Mouse (Mus musculus): ENCODE measurements around the gene Zfp281. TPM values are rescaled to one million over a fixed set of nuclear protein-coding genes. Genes with fewer than 3 reads are reported as not detected.

Zfp281 gene
- polyA plus RNA-seq, 1 experiment: 4.4 TPM

DNA sequence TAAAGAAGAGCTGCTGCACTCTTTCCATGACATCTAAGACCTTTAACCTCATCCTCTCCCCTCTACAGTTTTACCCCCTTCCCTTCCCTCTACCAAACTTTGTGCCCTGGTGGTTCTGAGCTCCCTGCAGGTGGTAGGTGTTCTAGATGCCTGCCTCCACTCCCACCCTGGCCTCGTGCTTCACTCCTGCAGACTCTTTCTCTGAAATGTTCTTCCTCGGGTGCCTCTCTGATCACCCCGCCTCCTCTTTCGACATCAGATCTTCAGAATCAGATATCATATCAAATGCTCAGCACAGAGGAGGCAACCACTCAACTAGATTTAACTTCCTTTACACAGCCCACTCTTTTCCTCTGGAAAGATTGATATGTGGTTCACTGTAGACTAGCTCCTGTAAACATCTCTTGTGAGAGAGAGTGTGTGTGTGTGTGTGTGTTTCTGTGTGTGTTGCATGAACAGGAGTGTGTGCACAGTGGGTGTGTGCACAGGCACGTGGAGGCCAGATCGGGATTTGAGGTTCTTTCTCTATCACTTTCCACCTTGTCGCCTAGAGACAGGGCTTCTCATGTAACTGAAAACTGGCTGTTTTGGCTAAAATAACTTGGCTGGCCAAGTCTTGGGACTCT lies 7.4 kb upstream of the Zfp281 start:
- H3K79me2 ChIP-seq (ENCODE audit: control insufficient read depth, insufficient read depth): no peaks in the 10 kb centered on the region
- no peak for TF ChIP-seq MAX (IDR thresholded peaks at IDR 0.05)
- TF ChIP-seq FOSL1 (IDR thresholded peaks at IDR 0.05; ENCODE audit: insufficient read depth, low read length, poor library complexity, severe bottlenecking): no peak
- TF ChIP-seq MYOD1 (IDR thresholded peaks at IDR 0.05; ENCODE audit: control insufficient read depth, insufficient read length, low read depth): no peak
- no peak for TF ChIP-seq MYOG (IDR thresholded peaks at IDR 0.05; ENCODE audit: control insufficient read depth, extremely low read depth, insufficient read length)
- TF ChIP-seq CTCF (IDR thresholded peaks at IDR 0.05; ENCODE audit: control insufficient read depth, insufficient read depth, insufficient read length): no peak
- no peak for TF ChIP-seq USF1 (IDR thresholded peaks at IDR 0.05; ENCODE audit: low read depth)
- TF ChIP-seq CEBPB (IDR thresholded peaks at IDR 0.05; ENCODE audit: low read depth): no peak
- H3K27me3 ChIP-seq (ENCODE audit: control insufficient read depth, insufficient read depth, insufficient read length): no peaks in the 10 kb centered on the region
- no peak overlapping the region for H3ac ChIP-seq (ENCODE audit: control insufficient read depth, insufficient read length, low read depth)
- no peaks in the 10 kb centered on the region for H3K79me3 ChIP-seq (ENCODE audit: low read depth)
- no peaks in the 10 kb centered on the region for H3K36me3 ChIP-seq (ENCODE audit: control insufficient read depth, insufficient read depth)
- no peak overlapping the region for H3K4me3 ChIP-seq (ENCODE audit: insufficient read depth, poor library complexity, severe bottlenecking)

DNA sequence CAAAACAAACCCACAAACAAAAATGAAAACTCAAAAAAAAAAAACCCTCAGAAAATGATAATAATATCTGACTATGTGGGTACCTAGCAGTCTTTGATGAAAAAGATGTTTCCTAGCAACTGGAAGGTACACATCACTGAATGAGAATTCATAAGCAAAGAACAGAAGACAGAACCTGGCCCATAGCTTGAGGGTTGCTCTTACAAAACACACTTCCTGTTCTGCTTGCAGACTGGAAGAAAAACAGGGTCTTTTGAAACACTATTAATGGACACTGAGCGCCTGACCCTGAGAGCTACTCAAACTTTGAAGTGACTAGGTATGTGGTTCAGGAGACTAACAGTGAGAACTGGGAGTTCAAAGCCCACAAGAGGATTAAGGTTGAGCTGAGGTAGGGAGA lies 6.1 kb upstream of the Zfp281 start:
- Histone ChIP-seq H3K27me3 (ENCODE audit: control insufficient read depth, insufficient read depth, insufficient read length) (no peaks in the 10 kb centered on the region), H3ac (ENCODE audit: control insufficient read depth, insufficient read length, low read depth) (no peak overlapping the region), H3K4me3 (ENCODE audit: insufficient read depth, poor library complexity, severe bottlenecking) (no peak overlapping the region), H3K79me2 (ENCODE audit: control insufficient read depth, insufficient read depth) (no peaks in the 10 kb centered on the region), H3K36me3 (ENCODE audit: control insufficient read depth, insufficient read depth) (no peaks in the 10 kb centered on the region), H3K79me3 (ENCODE audit: low read depth) (no peaks in the 10 kb centered on the region)
- TF ChIP-seq FOSL1 (IDR thresholded peaks at IDR 0.05; ENCODE audit: insufficient read depth, low read length, poor library complexity, severe bottlenecking) (no peak), CTCF (IDR thresholded peaks at IDR 0.05; ENCODE audit: control insufficient read depth, insufficient read depth, insufficient read length) (no peak), MYOD1 (IDR thresholded peaks at IDR 0.05; ENCODE audit: control insufficient read depth, insufficient read length, low read depth) (no peak), CEBPB (IDR thresholded peaks at IDR 0.05; ENCODE audit: low read depth) (no peak), USF1 (IDR thresholded peaks at IDR 0.05; ENCODE audit: low read depth) (no peak), MAX (IDR thresholded peaks at IDR 0.05) (no peak), MYOG (IDR thresholded peaks at IDR 0.05; ENCODE audit: control insufficient read depth, extremely low read depth, insufficient read length) (no peak)

DNA sequence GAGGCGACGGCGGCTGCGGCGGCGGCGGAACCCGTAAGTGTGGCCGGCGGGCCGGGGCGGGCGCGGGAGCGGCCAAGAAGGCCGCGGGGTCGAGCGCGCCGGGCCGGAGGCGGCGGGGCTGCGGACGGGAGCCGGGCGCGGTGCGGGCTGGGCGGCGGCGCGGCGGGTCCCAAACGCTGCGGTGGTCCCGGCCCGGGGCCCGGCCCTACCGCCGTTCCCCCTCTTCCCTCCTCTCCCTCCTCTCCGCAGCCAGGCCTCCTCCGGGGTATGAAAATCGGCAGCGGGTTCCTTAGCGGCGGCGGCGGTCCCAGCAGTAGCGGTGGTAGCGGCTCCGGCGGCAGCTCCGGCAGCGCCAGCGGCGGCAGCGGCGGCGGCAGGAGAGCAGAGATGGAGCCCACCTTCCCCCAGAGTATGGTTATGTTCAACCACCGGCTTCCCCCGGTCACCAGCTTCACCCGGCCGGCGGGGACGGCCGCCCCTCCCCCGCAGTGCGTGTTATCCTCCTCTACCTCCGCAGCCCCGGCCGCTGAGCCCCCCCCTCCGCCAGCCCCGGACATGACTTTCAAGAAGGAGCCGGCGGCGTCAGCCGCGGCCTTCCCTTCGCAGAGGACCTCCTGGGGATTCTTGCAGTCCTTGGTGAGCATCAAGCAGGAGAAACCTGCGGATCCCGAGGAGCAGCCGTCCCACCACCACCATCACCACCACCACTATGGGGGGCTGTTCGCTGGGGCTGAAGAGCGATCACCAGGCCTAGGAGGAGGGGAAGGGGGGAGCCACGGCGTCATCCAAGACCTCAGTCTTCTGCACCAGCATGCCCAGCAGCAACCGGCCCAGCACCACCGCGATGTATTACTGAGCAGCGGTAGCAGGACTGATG lies 556 bp downstream of the Zfp281 start:
- Histone ChIP-seq H3K4me3 (ENCODE audit: insufficient read depth, poor library complexity, severe bottlenecking) (peak overlapping the region; percentile 66), H3K36me3 (ENCODE audit: control insufficient read depth, insufficient read depth) (peaks cover 42% of the 10 kb centered on the region), H3K79me3 (ENCODE audit: low read depth) (peaks cover 46% of the 10 kb centered on the region), H3ac (ENCODE audit: control insufficient read depth, insufficient read length, low read depth) (peak overlapping the region; percentile 95), H3K79me2 (ENCODE audit: control insufficient read depth, insufficient read depth) (peaks cover 52% of the 10 kb centered on the region), H3K27me3 (ENCODE audit: control insufficient read depth, insufficient read depth, insufficient read length) (no peaks in the 10 kb centered on the region)
- TF ChIP-seq CTCF (IDR thresholded peaks at IDR 0.05; ENCODE audit: control insufficient read depth, insufficient read depth, insufficient read length) (no peak), MYOD1 (IDR thresholded peaks at IDR 0.05; ENCODE audit: control insufficient read depth, insufficient read length, low read depth) (no peak), CEBPB (IDR thresholded peaks at IDR 0.05; ENCODE audit: low read depth) (no peak), FOSL1 (IDR thresholded peaks at IDR 0.05; ENCODE audit: insufficient read depth, low read length, poor library complexity, severe bottlenecking) (no peak), USF1 (IDR thresholded peaks at IDR 0.05; ENCODE audit: low read depth) (no peak), MAX (IDR thresholded peaks at IDR 0.05) (no peak), MYOG (IDR thresholded peaks at IDR 0.05; ENCODE audit: control insufficient read depth, extremely low read depth, insufficient read length) (no peak)

DNA sequence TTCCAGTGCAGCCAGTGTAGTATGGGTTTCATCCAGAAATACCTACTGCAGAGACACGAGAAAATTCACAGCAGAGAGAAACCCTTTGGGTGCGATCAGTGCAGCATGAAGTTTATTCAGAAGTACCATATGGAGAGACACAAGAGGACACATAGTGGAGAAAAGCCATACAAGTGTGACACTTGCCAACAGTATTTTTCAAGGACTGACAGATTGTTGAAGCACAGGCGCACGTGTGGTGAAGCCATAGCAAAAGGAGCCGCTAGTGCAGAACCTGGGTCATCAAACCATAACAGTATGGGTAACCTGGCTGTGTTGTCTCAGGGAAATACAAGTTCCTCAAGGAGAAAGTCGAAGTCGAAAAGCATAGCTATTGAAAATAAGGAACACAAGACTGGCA lies 1.4 kb downstream of the Zfp281 start:
- peaks cover 42% of the 10 kb centered on the region for H3K36me3 ChIP-seq (ENCODE audit: control insufficient read depth, insufficient read depth)
- peaks cover 61% of the 10 kb centered on the region for H3K79me2 ChIP-seq (ENCODE audit: control insufficient read depth, insufficient read depth)
- peak overlapping the region; percentile 66 for H3K4me3 ChIP-seq (ENCODE audit: insufficient read depth, poor library complexity, severe bottlenecking)
- peaks cover 54% of the 10 kb centered on the region for H3K79me3 ChIP-seq (ENCODE audit: low read depth)
- no peaks in the 10 kb centered on the region for H3K27me3 ChIP-seq (ENCODE audit: control insufficient read depth, insufficient read depth, insufficient read length)
- H3ac ChIP-seq (ENCODE audit: control insufficient read depth, insufficient read length, low read depth): no peak overlapping the region
- TF ChIP-seq MYOG (IDR thresholded peaks at IDR 0.05; ENCODE audit: control insufficient read depth, extremely low read depth, insufficient read length) (no peak), MYOD1 (IDR thresholded peaks at IDR 0.05; ENCODE audit: control insufficient read depth, insufficient read length, low read depth) (no peak), CEBPB (IDR thresholded peaks at IDR 0.05; ENCODE audit: low read depth) (no peak), USF1 (IDR thresholded peaks at IDR 0.05; ENCODE audit: low read depth) (no peak), CTCF (IDR thresholded peaks at IDR 0.05; ENCODE audit: control insufficient read depth, insufficient read depth, insufficient read length) (no peak), MAX (IDR thresholded peaks at IDR 0.05) (no peak), FOSL1 (IDR thresholded peaks at IDR 0.05; ENCODE audit: insufficient read depth, low read length, poor library complexity, severe bottlenecking) (no peak)

DNA sequence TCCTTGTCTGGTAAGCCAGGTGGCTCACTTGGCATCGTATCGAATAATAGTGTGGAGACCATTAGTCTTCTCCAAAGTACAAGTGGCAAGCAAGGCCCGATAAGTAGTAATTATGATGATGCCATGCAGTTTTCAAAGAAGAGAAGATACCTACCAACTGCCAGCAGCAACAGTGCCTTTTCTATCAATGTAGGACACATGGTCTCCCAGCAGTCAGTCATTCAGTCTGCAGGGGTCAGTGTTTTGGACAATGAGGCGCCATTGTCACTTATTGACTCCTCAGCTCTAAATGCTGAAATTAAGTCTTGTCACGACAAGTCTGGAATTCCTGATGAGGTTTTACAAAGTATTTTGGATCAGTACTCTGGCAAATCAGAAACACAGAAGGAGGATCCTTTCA lies 2.1 kb downstream of the Zfp281 start:
- H3K27me3 ChIP-seq (ENCODE audit: control insufficient read depth, insufficient read depth, insufficient read length): no peaks in the 10 kb centered on the region
- H3K79me3 ChIP-seq (ENCODE audit: low read depth): peaks cover 56% of the 10 kb centered on the region
- H3ac ChIP-seq (ENCODE audit: control insufficient read depth, insufficient read length, low read depth): no peak overlapping the region
- H3K36me3 ChIP-seq (ENCODE audit: control insufficient read depth, insufficient read depth): peaks cover 47% of the 10 kb centered on the region
- H3K79me2 ChIP-seq (ENCODE audit: control insufficient read depth, insufficient read depth): peaks cover 67% of the 10 kb centered on the region
- TF ChIP-seq FOSL1 (IDR thresholded peaks at IDR 0.05; ENCODE audit: insufficient read depth, low read length, poor library complexity, severe bottlenecking) (no peak), MYOD1 (IDR thresholded peaks at IDR 0.05; ENCODE audit: control insufficient read depth, insufficient read length, low read depth) (no peak), MYOG (IDR thresholded peaks at IDR 0.05; ENCODE audit: control insufficient read depth, extremely low read depth, insufficient read length) (no peak), CTCF (IDR thresholded peaks at IDR 0.05; ENCODE audit: control insufficient read depth, insufficient read depth, insufficient read length) (no peak), CEBPB (IDR thresholded peaks at IDR 0.05; ENCODE audit: low read depth) (no peak), MAX (IDR thresholded peaks at IDR 0.05) (no peak), USF1 (IDR thresholded peaks at IDR 0.05; ENCODE audit: low read depth) (no peak)
- no peak overlapping the region for H3K4me3 ChIP-seq (ENCODE audit: insufficient read depth, poor library complexity, severe bottlenecking)

All from C2C12 (cell line).